Mouse (Mus musculus) c-Kit-positive CD71-negative TER-119-negative erythroid progenitor cells, embryonic 14.5 days (primary cell): ENCODE measurements around the gene Dstn.
A peak's percentile ranks its signal among the peaks of the same experiment; 100 is the strongest.

Source experiments
- DNase-seq: peaks from one replicate; pipeline ENCODE4 v3.0.0-alpha.2; 2013; ENCODE audit warnings: low read depth

Dstn gene

GRCm38 (mm10) chr2:143914760-143915599 is at the start of gene Dstn:
TSS of gene Dstn (plus strand) at chr2:143915320.
- peak; percentile 88 for DNase-seq

- peak; percentile 46 for DNase-seq
Measured at GRCm38 (mm10) chr2:143867326-143867725, 47.8 kb upstream of the Dstn start.

- DNase-seq, result no peak
Measured at GRCm38 (mm10) chr2:143870936-143871688, 44.0 kb upstream of the Dstn start.

GRCm38 (mm10) chr2:143876026-143876425 is 39.1 kb upstream of the Dstn start:
- DNase-seq, result no peak

GRCm38 (mm10) chr2:143876929-143877632 is 38.0 kb upstream of the Dstn start:
- DNase-seq, result no peak

- DNase-seq, result no peak
Measured at GRCm38 (mm10) chr2:143879311-143879710, 35.8 kb upstream of the Dstn start.

- DNase-seq, result no peak
Measured at GRCm38 (mm10) chr2:143882002-143882401, 33.1 kb upstream of the Dstn start.

- no peak for DNase-seq
Measured at GRCm38 (mm10) chr2:143882606-143883288, 32.4 kb upstream of the Dstn start.

GRCm38 (mm10) chr2:143889131-143889859 is 25.8 kb upstream of the Dstn start:
- DNase-seq, result no peak

GRCm38 (mm10) chr2:143889860-143890433 is 25.2 kb upstream of the Dstn start:
- DNase-seq, result no peak

GRCm38 (mm10) chr2:143891302-143892048 is 23.6 kb upstream of the Dstn start:
- DNase-seq, result no peak

GRCm38 (mm10) chr2:143899470-143900220 is 15.5 kb upstream of the Dstn start:
- DNase-seq, result no peak

GRCm38 (mm10) chr2:143900821-143901351 is 14.2 kb upstream of the Dstn start:
- no peak for DNase-seq

GRCm38 (mm10) chr2:143903376-143904045 is 11.6 kb upstream of the Dstn start:
- DNase-seq, result no peak

- DNase-seq, result no peak
Measured at GRCm38 (mm10) chr2:143904896-143905295, 10.2 kb upstream of the Dstn start.

GRCm38 (mm10) chr2:143909230-143909629 is 5.9 kb upstream of the Dstn start:
- no peak for DNase-seq

- DNase-seq, result no peak
Measured at GRCm38 (mm10) chr2:143912199-143912598, 2.9 kb upstream of the Dstn start.

GRCm38 (mm10) chr2:143914221-143914620 is 899 bp upstream of the Dstn start:
- no peak for DNase-seq
